Mouse (Mus musculus): ENCODE data around the gene Pdia4. TPM values are rescaled to one million over a fixed set of nuclear protein-coding genes. Genes with fewer than 3 reads are reported as not detected.

The Pdia4 gene
- 42.8 and 61.7 TPM in 2 replicates for polyA plus RNA-seq (2021; fragmentation: Nextera tagmentation)
- long read RNA-seq, experiment 1, transcript Pdia4-201 (10 exons, 2,399 nt) = major isoform, 102 of 128 reads
- long read RNA-seq, experiment 1, partial matches to known transcripts = 20 of 128 reads
- long read RNA-seq, experiment 1, other reads (novel, unspliced or antisense) = 6 of 128 reads
- long read RNA-seq, experiment 2, transcript Pdia4-201 (10 exons, 2,399 nt) = major isoform, 452 of 472 reads
- long read RNA-seq, experiment 2, partial matches to known transcripts = 12 of 472 reads
- long read RNA-seq, experiment 2, other reads (novel, unspliced or antisense) = 8 of 472 reads

GRCm38 (mm10) chr6:47813257-47813878 lies at the start of gene Pdia4:
Gene Pdia4, minus strand, starts transcription at chr6:47813430.

GRCm38 (mm10) chr6:47835482-47835983 lies 22.3 kb upstream of the Pdia4 start, which contains the start of gene Zfp398:
Gene Zfp398, plus strand, starts transcription at chr6:47835661.

GRCm38 (mm10) chr6:47830104-47831078 lies 17.2 kb upstream of the Pdia4 start, which contains the start of gene Zfp786:
Gene Zfp786, minus strand, starts transcription at chr6:47830867.

Small RNA genes within 50 kb of the gene (microRNA-seq; reads per million reads assigned to microRNA genes)
- gene Mir704 = 0.64 reads per million

Other genes starting within 250 kb of the Pdia4 start
- 2.1 and 4.0 TPM in 2 replicates for gene Ezh2, start 218.1 kb downstream of the Pdia4 start, polyA plus RNA-seq (2021; fragmentation: Nextera tagmentation)
- gene Zfp786, start 17.4 kb upstream of the Pdia4 start, polyA plus RNA-seq (2021; fragmentation: Nextera tagmentation) = 1.1 and 1.4 TPM in 2 replicates
- 6.2 and 6.3 TPM in 2 replicates for gene Zfp398, start 22.2 kb upstream of the Pdia4 start, polyA plus RNA-seq (2021; fragmentation: Nextera tagmentation)
- gene Zfp282, start 63.8 kb upstream of the Pdia4 start, polyA plus RNA-seq (2021; fragmentation: Nextera tagmentation) = 1.6 and 2.1 TPM in 2 replicates
- 6.8 and 7.6 TPM in 2 replicates for gene Zfp212, start 107.0 kb upstream of the Pdia4 start, polyA plus RNA-seq (2021; fragmentation: Nextera tagmentation)
- 11.2 and 12.7 TPM in 2 replicates for gene Zfp956, start 140.0 kb upstream of the Pdia4 start, polyA plus RNA-seq (2021; fragmentation: Nextera tagmentation)
- gene Zfp777, start 235.5 kb upstream of the Pdia4 start, polyA plus RNA-seq (2021; fragmentation: Nextera tagmentation) = 6.2 and 8.8 TPM in 2 replicates